Mouse (Mus musculus): ENCODE measurements around the gene Map2k7. TPM values are rescaled to one million over a fixed set of nuclear protein-coding genes. Genes with fewer than 3 reads are reported as not detected.
A peak's percentile ranks its signal among the peaks of the same experiment; 100 is the strongest.

Gene Map2k7
- total RNA-seq, 2 experiments from 2014 or later: 91.3 to 116 TPM

- peak; percentile 94 to 95 for DNase-seq
Measured at GRCm38 (mm10) chr8:4259125-4259804, 20.7 kb downstream of the Map2k7 start, which contains the start of gene Ctxn1. TSS of gene Ctxn1 (minus strand) at chr8:4259274.

GRCm38 (mm10) chr8:4259805-4260170, 21.2 kb downstream of the Map2k7 start:
- DNase-seq: no peak

- DNase-seq: no peak
Measured at GRCm38 (mm10) chr8:4263105-4263791, 24.7 kb downstream of the Map2k7 start.

GRCm38 (mm10) chr8:4265160-4265914, 26.8 kb downstream of the Map2k7 start:
- no peak for DNase-seq

DNA sequence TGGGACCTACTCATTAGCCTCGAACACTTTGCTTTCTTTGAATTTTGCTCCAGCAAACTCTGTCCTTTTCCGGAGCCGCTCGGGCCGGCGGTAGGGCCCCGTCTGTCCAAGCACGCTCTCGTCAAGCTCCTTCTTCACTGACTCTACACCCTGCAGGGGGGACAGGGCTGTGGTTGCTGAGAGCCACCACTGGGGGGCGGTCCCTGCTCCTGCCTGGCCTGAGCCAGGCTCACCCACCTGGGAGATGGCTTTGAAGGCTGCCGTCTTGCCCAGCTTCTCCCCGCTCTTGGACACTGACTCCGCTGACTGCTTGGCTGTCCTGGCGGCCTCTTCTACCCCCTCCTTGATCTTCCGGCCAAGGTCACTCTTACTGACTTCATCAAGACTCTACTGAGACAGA, 29.1 kb downstream of the Map2k7 start:
- no peak for DNase-seq

DNA sequence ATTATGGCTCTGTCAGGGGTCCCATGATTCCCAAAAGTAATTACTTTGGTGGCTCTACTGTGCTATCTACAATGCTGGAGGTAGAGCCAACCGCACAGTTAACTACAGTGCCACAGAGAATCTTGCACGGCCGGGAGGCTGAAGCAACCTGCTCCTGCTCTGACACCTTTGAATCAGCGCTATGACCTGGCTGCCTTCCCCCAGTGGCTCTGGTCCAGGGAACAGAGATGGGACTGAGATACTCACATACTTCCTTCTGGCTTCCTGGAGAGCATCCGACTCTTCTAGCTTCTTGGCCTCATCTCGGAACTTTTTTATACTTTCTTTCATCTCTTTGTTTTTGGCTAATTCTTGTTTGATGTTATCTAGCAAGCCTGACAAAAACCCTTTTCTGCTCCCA, 31.1 kb downstream of the Map2k7 start:
- DNase-seq: no peak

DNA sequence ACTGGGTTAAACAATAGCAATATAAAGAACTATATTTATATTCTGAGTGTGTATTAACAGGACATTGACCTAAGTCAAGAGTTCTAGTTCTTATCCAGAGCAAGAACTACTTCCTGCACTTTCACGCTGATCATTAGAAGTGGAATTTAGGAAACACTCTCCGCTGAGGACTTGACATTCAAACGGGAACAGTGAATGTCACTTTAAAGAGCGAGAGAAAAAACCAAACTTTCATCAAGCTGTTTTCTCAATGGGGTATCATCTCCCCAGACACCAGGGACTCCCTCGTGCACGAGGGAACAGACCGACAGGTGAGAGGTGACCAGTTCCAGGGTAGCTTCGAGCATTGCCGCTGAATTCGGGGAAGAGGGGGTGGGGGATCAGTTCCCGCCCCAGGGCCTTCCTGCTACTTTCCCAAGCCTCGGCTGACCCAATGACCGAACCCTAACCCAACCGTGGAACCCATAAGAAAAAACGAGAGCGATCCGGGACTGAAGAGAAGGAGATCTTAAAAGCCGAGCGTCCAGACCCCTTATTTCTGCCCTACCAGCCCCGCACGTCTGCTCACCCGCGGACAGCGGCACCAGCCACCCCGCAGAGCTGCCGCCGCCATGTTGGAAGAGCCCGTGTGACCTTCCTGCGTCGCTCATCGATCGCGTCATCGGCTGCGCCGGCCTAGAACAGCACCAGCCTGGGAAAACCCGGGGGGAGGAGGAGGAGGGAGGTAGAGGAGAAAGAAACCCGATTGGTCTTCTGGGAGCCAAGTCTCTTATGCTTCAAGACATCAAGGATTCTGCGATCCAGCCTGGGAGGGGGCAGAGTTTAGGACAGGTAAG, 37.0 kb downstream of the Map2k7 start, which contains the start of gene Timm44:
Timm44 (minus strand) TSS at position 639 of the 836 bp plus-strand sequence.
- DNase-seq: peak; percentile 95 to 97

DNA sequence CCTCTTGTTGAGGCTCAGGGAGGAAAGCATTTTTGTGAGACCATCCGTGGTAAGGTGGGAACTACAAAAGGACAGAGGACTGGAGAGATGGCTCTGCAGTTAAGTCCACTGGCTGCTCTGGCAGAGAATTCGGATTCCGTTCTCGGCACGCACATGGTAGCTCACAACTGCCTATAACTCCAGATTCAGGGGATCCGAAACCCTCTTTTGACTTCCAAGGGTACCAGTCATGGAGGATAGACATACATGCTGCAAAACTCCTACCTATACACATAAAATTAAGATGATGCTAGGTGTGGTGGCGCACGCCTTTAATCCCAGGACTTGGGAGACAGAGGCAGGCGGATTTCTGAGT, 37.5 kb downstream of the Map2k7 start:
- no peak for DNase-seq

DNA sequence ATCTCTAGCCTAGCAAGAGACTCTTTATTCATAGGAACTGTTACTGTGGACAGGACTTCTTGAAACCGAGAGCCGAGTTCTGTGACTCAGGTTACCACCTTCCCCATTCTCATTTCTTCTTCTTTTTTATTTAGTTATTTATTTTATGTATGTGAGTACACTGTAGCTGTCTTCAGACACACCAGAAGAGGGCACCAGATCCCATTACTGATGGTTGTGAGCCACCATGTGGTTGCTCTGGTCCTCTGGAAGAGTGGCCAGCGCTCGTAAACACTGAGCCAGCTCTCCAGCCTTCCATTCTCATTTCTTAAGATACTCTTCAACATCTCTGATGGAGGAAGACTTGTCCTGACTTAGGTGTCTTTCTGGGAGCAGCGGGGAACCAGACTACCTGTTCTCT, 54.2 kb downstream of the Map2k7 start:
- no peak for DNase-seq

Other genes with a start within 250 kb of the Map2k7 start
- gene Cd209f, start 132.9 kb upstream of the Map2k7 start, total RNA-seq (2021): under 1 TPM in 1 of 2 experiments, not detected in 1; 0.33 TPM
- gene Cd209g, start 104.6 kb upstream of the Map2k7 start, total RNA-seq (2021): under 1 TPM in 1 of 2 experiments, not detected in 1; 0.66 TPM
- 100 to 1,000 TPM in 1 of 2 experiments, 10 to 100 TPM in 1; 98.7 to 111 TPM for gene Evi5l, start 72.2 kb upstream of the Map2k7 start, total RNA-seq (2021)
- gene Prr36, start 21.3 kb upstream of the Map2k7 start, total RNA-seq (2021): 10 to 100 TPM; 41.2 to 41.9 TPM
- not detected for gene Lrrc8e, start 11.9 kb upstream of the Map2k7 start, total RNA-seq (2021)
- gene Gm49320, start 125 bp downstream of the Map2k7 start, total RNA-seq (2021): under 1 TPM; 0.15 to 0.68 TPM
- gene Tgfbr3l, start 9.5 kb downstream of the Map2k7 start, total RNA-seq (2021): 10 to 100 TPM; 13.8 to 14.0 TPM
- 10 to 100 TPM; 22.3 to 26.2 TPM for gene Snapc2, start 14.3 kb downstream of the Map2k7 start, total RNA-seq (2021)
- 100 to 1,000 TPM; 500 to 555 TPM for gene Ctxn1, start 20.5 kb downstream of the Map2k7 start, total RNA-seq (2021)
- gene Timm44, start 37.2 kb downstream of the Map2k7 start, total RNA-seq (2021): 10 to 100 TPM; 62.6 to 72.6 TPM
- 10 to 100 TPM; 22.7 to 28.4 TPM for gene Ccl25, start 86.5 kb downstream of the Map2k7 start, total RNA-seq (2021)
- gene Elavl1, start 86.7 kb downstream of the Map2k7 start, total RNA-seq (2021): 10 to 100 TPM; 78.4 to 83.0 TPM

Measured in layer of hippocampus, postnatal 36 days (tissue).